Mouse (Mus musculus) embryonic facial prominence, embryonic 14.5 days (tissue): ENCODE data around the gene Prap1. TPM values are rescaled to one million over a fixed set of nuclear protein-coding genes. Genes with fewer than 3 reads are reported as not detected.

Experiments used
- ATAC-seq: fragments of 200-750 bp; cut with Nextera tagmentation; 2 replicates; pipeline ENCODE4 v1.8.0; 2017; ENCODE audit warnings: low read depth, moderate number of reproducible peaks, moderate TSS enrichment
- DNase-seq: peaks from one replicate; pipeline ENCODE4 v3.0.0-alpha.2; 2015; ENCODE audit warnings: low spot score
- H3K27ac ChIP-seq: fragments of 300-500 bp; sonication (generic); replicated peaks from 2 replicates; pipeline ENCODE4 v1.5.1; 2014; ENCODE audit warnings: low read depth, mild to moderate bottlenecking, low read length, moderate library complexity
- H3K27me3 ChIP-seq: fragments of 300-500 bp; sonication (generic); replicated peaks from 2 replicates; pipeline ENCODE4 v1.6.1; 2014; ENCODE audit warnings: low read length; ENCODE audit not compliant: control insufficient read depth, insufficient read depth
- H3K36me3 ChIP-seq: fragments of 300-500 bp; sonication (generic); 2 replicates; pipeline ENCODE4 v1.6.1; 2014; ENCODE audit warnings: low read length, mixed read lengths; ENCODE audit not compliant: control insufficient read depth, insufficient read depth
- H3K4me1 ChIP-seq: fragments of 300-500 bp; sonication (generic); 2 replicates; pipeline ENCODE4 v1.6.1; 2014; ENCODE audit warnings: antibody characterized with exemption, low read length; ENCODE audit not compliant: control insufficient read depth, insufficient read depth
- H3K4me2 ChIP-seq: fragments of 300-500 bp; sonication (generic); 2 replicates; pipeline ENCODE4 v1.6.1; 2014; ENCODE audit warnings: low read depth, mild to moderate bottlenecking, low read length, moderate library complexity, mixed read lengths
- H3K4me3 ChIP-seq: fragments of 300-500 bp; sonication (generic); 2 replicates; pipeline ENCODE4 v1.5.1; 2014; ENCODE audit warnings: low read depth, mild to moderate bottlenecking, low read length
- H3K9ac ChIP-seq: fragments of 300-500 bp; sonication (generic); 2 replicates; pipeline ENCODE4 v1.6.1; 2014; ENCODE audit warnings: low read depth, mild to moderate bottlenecking, low read length, moderate library complexity, mixed read lengths
- H3K9me3 ChIP-seq: fragments of 300-500 bp; sonication (generic); 2 replicates; pipeline ENCODE4 v1.6.1; 2016; ENCODE audit warnings: low read length; ENCODE audit not compliant: control insufficient read depth
- WGBS: fragments of 180-500 bp; shearing (Covaris S2); extraction: QIAGEN DNeasy Blood & Tissue Kit; methylation state at CpG from one replicate; pipeline ENCODE4 v1.1.7; 2014; 5-methylcytosine and 5-hydroxymethylcytosine counted together
- polyA plus RNA-seq: library from polyadenylated mRNA; unstranded; fragments of >200 nt; fragmentation: Nextera tagmentation; extraction: Ambion mirVana; gene quantifications from 2 replicates; pipeline ENCODE4 v1.2.1, GENCODE M21; 2014

The Prap1 gene
- polyA plus RNA-seq, 1 experiment from 2014 or later = 0.60 TPM

GRCm38 (mm10) chr7:140059601-140060000, 33.6 kb upstream of the Prap1 start:
- Histone ChIP-seq H3K9me3 (no peaks in the 10 kb centered on the region), H3K4me2 (no peak overlapping the region), H3K27me3 (peaks cover 73% of the 10 kb centered on the region), H3K4me1 (peaks cover 14% of the 10 kb centered on the region; the same call in 1 of the 2 replicates), H3K27ac (no peak overlapping the region), H3K36me3 (no peaks in the 10 kb centered on the region), H3K9ac (no peak overlapping the region), H3K4me3 (no peak overlapping the region)
- DNase-seq (no peak), ATAC-seq (no peak)
- 39% methylated on average over 4 of the region's 4 CpGs for WGBS

- ATAC-seq (peak; percentile 58), DNase-seq (peak; percentile 69)
- Histone ChIP-seq H3K4me2 (peak overlapping the region; percentile 91), H3K9me3 (no peaks in the 10 kb centered on the region), H3K36me3 (no peaks in the 10 kb centered on the region), H3K27ac (no peak overlapping the region), H3K9ac (peak overlapping the region; percentile 61), H3K27me3 (peaks cover 73% of the 10 kb centered on the region), H3K4me1 (peaks cover 14% of the 10 kb centered on the region; the same call in 1 of the 2 replicates), H3K4me3 (peak overlapping the region; percentile 44)
- 2% methylated on average over 41 of the region's 47 CpGs for WGBS
Observed at GRCm38 (mm10) chr7:140060936-140061831, 32.0 kb upstream of the Prap1 start.

DNA sequence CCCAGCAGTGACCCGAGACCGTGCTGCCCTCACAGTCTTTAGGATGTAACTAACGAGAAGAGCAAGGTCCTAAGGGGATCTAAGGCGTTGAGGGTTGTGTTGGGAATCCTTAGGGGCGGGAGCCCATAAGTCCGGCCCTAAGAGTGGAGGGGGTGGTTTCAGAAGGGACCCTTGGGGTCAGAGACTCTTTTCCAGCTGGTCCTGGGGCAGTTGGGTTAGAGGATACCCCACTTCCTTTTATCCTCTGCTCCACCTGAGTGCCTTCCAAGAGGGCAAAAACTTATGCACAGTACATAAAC, 31.4 kb upstream of the Prap1 start:
- H3K36me3 ChIP-seq = no peaks in the 10 kb centered on the region
- H3K27ac ChIP-seq = no peak overlapping the region
- H3K4me3 ChIP-seq = peak overlapping the region; percentile 44
- ATAC-seq (no peak), DNase-seq (no peak)
- peaks cover 68% of the 10 kb centered on the region for H3K27me3 ChIP-seq
- 0 out of 2 replicates have a peak overlapping the region, but pooled peaks have one; percentile 61 for H3K9ac ChIP-seq
- H3K4me2 ChIP-seq = peak overlapping the region; percentile 91
- WGBS = 4% methylated on average over 6 of the region's 6 CpGs
- H3K4me1 ChIP-seq = peaks cover 14% of the 10 kb centered on the region; the same call in 1 of the 2 replicates
- H3K9me3 ChIP-seq = no peaks in the 10 kb centered on the region

GRCm38 (mm10) chr7:140062307-140062706, 30.9 kb upstream of the Prap1 start:
- ATAC-seq (no peak), DNase-seq (no peak)
- peaks cover 63% of the 10 kb centered on the region for H3K27me3 ChIP-seq
- no peaks in the 10 kb centered on the region for H3K36me3 ChIP-seq
- H3K9me3 ChIP-seq = no peaks in the 10 kb centered on the region
- no peak overlapping the region for H3K4me3 ChIP-seq
- H3K9ac ChIP-seq = no peak overlapping the region
- 18% methylated on average over 11 of the region's 11 CpGs for WGBS
- H3K4me2 ChIP-seq = no peak overlapping the region
- H3K4me1 ChIP-seq = peaks cover 14% of the 10 kb centered on the region; the same call in 1 of the 2 replicates
- H3K27ac ChIP-seq = no peak overlapping the region

GRCm38 (mm10) chr7:140063092-140063491, 30.1 kb upstream of the Prap1 start:
- no peak overlapping the region for H3K4me2 ChIP-seq
- H3K4me1 ChIP-seq = peaks cover 14% of the 10 kb centered on the region; the same call in 1 of the 2 replicates
- H3K36me3 ChIP-seq = no peaks in the 10 kb centered on the region
- no peak overlapping the region for H3K4me3 ChIP-seq
- H3K9ac ChIP-seq = no peak overlapping the region
- ATAC-seq (no peak), DNase-seq (peak; percentile 70)
- no peak overlapping the region for H3K27ac ChIP-seq
- H3K27me3 ChIP-seq = peaks cover 55% of the 10 kb centered on the region
- no peaks in the 10 kb centered on the region for H3K9me3 ChIP-seq
- WGBS = 22% methylated on average over 7 of the region's 7 CpGs

DNA sequence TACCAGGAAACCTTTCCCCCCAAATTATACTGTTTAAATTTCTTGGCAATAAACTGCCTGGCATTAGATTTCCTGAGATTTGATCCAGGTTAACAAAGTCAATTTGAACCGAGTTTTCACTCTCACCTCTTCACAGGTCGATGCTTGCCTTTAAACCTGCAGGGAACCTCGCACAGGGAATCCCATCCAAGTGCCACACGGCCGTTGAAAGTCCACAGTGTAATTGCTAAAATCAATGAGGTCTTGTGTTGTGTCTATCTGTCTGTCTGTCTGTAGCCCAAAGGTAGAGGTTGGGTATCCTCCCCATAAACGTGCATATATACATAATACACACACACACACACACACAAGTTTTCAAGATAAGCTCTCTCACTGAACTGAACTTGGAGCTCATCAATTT, 25.8 kb upstream of the Prap1 start:
- Histone ChIP-seq H3K9ac (no peak overlapping the region), H3K4me3 (no peak overlapping the region), H3K9me3 (no peaks in the 10 kb centered on the region), H3K27ac (no peak overlapping the region), H3K27me3 (peaks cover 14% of the 10 kb centered on the region), H3K4me2 (no peak overlapping the region), H3K4me1 (peaks cover 5% of the 10 kb centered on the region; the same call in 1 of the 2 replicates), H3K36me3 (no peaks in the 10 kb centered on the region)
- WGBS = 48% methylated on average over 6 of the region's 6 CpGs
- DNase-seq (no peak), ATAC-seq (no peak)

- no peak for ATAC-seq
- H3K9ac ChIP-seq = peak overlapping the region; percentile 54; the same call in 1 of the 2 replicates
- WGBS = 37% methylated on average over 30 of the region's 39 CpGs
Observed at GRCm38 (mm10) chr7:140070042-140070711, 23.0 kb upstream of the Prap1 start.

DNA sequence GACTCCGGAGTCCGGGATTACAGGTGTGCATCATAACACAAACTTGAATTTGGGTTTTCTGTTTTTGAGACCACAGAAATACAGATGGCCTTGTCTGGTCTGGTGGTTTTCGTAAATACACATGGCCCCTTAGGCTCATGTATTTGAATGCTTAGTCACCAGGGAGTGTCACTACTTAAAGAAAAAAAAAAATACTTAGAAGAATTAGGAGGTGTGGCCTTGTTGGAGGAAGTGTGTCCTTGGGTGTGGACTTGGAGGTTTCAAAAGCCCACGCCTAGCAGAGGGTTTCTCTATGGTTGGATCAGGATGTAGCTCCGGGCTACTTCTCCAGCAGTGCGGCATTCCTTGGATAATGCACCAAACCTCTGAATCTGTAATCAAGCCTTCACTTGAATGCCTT, 15.5 kb upstream of the Prap1 start:
- ATAC-seq (no peak), DNase-seq (no peak)
- 72% methylated on average over 6 of the region's 6 CpGs for WGBS
- H3K4me2 ChIP-seq = no peak overlapping the region
- peaks cover 44% of the 10 kb centered on the region for H3K27me3 ChIP-seq
- H3K4me3 ChIP-seq = no peak overlapping the region
- H3K9me3 ChIP-seq = no peaks in the 10 kb centered on the region
- H3K36me3 ChIP-seq = no peaks in the 10 kb centered on the region
- no peak overlapping the region for H3K27ac ChIP-seq
- no peak overlapping the region for H3K9ac ChIP-seq
- H3K4me1 ChIP-seq = peaks cover 11% of the 10 kb centered on the region

More at GRCm38 (mm10) chr7:140070042-140070711, 23.0 kb upstream of the Prap1 start:
- Histone ChIP-seq H3K4me1 (peaks cover 5% of the 10 kb centered on the region; the same call in 1 of the 2 replicates), H3K4me3 (peak overlapping the region; percentile 25), H3K27me3 (no peaks in the 10 kb centered on the region), H3K4me2 (peak overlapping the region; percentile 50), H3K9me3 (no peaks in the 10 kb centered on the region), H3K36me3 (no peaks in the 10 kb centered on the region), H3K27ac (no peak overlapping the region)
- no peak for DNase-seq
